Mouse (Mus musculus) heart, postnatal 36 days (tissue): ENCODE results near the gene Klhl3. TPM values are rescaled to one million over a fixed set of nuclear protein-coding genes. Genes with fewer than 3 reads are reported as not detected.

ENCODE experiments used
- DNase-seq, 2 experiments: peaks; one replicate each; pipeline ENCODE4 v3.0.0; 2021 to 2022
- intact Hi-C: fragments of 180-260 bp; cut with DNase I; formaldehyde crosslinking; loops from one replicate; pipeline ENCODE4 v1.15.1; 2025
- total RNA-seq, 2 experiments: library from RNA; stranded (reverse); gene quantifications; 2 replicates each; pipeline ENCODE4 v1.2.3; 2021

The Klhl3 gene
- total RNA-seq, 2 experiments from 2014 or later: 1.7 to 2.5 TPM

DNA sequence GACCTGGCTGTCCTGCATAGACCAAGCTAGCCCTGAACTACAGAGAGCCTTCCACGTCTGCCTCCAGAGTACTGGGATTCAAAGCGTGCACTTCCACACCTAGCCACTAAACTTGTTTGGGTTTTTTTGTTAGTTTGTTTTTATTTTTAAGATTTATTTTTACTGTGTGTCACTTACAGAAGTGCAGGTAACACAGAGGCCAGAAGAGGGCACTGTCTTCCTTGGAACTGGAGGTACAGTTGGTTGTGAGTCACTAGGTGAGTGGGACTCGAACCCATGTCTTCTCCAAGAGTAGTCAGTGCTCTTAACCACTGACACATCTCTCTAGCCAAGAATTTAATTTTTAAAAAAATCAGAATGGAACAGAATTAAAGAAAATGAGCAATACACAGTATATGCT lies 78.4 kb downstream of the Klhl3 start:
- DNase-seq: no peak
- intact Hi-C loops: loop anchor here (2.0 kb wide), 2 partner anchors 32 to 78 kb away; partner anchors contain the start of gene Klhl3

DNA sequence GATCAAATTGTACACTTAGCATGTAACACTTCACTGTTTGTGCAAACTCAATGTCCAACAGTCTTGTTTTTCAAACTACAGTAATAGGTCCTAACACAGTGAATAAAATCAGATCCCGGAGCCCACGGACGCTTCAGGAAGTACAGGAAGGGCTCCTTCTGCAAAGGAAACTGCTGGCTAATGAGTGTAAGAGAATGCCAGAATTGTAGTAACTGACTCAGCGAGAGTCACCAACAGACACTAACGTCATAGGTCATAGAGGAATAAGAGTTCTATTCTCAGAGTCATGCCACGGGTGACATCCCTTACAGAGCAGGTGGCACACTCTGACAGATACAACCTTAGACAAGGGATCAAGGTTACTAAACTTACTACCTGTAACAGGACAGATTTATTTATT lies 78.9 kb downstream of the Klhl3 start:
- intact Hi-C loops: loop anchor here (2.0 kb wide), 2 partner anchors 32 to 78 kb away; partner anchors contain the start of gene Klhl3
- DNase-seq: no peak

DNA sequence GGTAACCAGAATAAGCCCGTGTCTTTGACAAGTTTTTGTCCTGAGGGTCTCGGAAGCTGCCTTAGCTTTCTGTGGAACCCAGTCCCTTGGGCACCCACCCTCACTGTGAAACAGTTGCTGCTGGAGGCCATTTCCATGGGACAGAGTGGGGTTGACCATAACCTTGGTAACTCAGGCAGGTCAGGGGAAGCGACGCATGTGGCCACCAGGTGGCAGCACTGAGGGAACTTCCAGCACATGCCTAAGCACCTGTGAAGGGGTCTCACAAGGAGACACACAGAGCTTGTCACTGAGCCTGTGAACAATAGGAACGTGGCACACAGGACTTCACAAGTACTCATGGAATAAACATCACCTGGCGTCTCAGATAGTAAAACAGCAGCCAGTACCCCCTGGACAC lies 81.6 kb downstream of the Klhl3 start:
- intact Hi-C loops: loop anchor here (1.0 kb wide), 1 partner anchor 87 kb away; no protein-coding TSS in a partner anchor
- DNase-seq: peak; percentile 66 to 81

- intact Hi-C loops: no loop called here
- DNase-seq: no peak
These were observed 86.3 kb downstream of the Klhl3 start for GRCm38 (mm10) chr13:58027115-58027514.

DNA sequence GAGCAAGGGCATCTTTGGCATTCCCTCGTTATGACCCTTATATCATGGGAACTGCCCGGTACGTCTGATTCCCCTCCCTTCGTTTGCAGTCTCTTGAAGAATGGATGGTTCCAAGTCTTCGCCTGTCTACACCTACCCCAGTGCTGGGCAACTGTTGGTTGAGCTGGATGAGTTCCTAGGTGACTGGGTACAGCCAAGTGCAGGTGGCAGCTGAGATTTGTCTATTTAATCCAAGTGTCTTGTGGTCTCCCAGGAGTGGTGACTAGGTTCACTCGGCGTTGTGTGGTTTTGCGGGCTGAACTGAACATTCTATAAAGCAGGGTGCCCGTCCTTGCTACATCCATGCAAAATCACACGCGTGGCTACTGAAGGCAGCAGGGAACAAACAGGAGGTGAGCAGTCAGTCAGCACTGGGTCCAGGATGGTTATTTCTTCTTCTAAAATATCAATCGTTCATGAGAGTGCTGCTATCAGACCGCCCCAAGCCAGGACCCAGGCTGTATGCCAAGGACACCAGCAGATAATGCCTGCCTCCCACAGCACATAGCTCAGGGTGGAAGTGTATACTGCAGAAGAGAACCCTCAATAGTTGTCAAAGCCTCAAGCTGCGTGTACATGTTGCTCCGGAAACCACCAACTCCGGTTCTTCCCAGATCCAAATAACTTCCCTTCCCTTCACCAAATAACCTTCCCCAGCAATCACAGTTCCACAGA lies 87.5 kb downstream of the Klhl3 start:
- no peak for DNase-seq
- intact Hi-C loops: no loop called here

- intact Hi-C loops: no loop called here
- no peak for DNase-seq
These were observed 89.5 kb downstream of the Klhl3 start for GRCm38 (mm10) chr13:58023726-58024453.

DNA sequence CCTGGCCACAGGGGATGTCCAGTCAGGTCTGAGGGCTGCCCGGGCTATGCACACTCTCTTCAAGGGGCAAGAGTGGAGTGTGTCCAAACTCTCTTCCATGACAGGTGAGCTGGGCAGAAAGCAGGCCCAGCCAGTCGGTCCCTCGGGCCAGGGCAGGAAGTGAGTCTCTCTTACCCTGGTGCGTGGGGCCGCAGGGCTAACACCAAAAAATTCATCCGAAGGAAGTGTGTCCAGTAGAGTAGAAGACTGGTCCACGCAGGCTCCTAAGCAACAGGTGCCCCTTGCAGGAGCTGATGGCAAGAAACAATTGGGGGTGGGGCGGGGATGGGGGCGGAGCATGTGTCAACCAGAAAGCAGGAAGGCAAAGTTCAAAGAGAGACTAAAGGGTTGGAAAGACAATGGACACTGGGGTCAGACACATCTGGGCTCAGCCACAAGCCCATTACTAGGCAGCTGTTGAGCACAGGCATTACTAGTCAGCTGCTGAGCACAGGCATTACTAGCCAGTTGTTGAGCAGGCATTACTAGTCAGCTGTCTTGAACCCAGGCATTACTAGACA lies 90.3 kb downstream of the Klhl3 start:
- intact Hi-C loops: no loop called here
- no peak for DNase-seq

GRCm38 (mm10) chr13:58020428-58020827 lies 93.0 kb downstream of the Klhl3 start:
- intact Hi-C loops: no loop called here
- DNase-seq: no peak

DNA sequence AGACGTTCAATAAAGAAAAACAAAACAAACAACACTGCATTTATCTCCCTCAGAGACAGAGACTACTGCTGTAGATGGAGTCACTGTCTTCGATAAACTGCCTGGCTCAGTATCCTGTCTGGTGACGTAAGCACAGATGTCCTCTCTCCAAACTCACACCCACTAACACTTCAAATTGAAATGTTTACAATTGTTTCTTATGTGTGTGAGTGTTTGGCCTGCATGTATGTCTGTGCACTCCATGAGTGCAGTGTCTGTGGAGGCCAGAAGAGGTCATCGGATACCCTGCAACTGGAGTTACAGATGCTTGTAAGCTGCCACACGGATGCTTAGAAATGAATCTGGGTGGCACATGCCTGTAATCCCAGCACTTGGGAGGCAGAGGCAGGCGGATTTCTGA lies 96.1 kb downstream of the Klhl3 start:
- DNase-seq: no peak
- intact Hi-C loops: loop anchor here (5.0 to 10.0 kb wide), 2 partner anchors 368 to 525 kb away; partner anchors contain the start of gene 2210016F16Rik

- DNase-seq: peak; percentile 62 to 65
- intact Hi-C loops: loop anchor here (1.0 to 10.0 kb wide), 4 partner anchors 105 to 373 kb away; partner anchors contain the start of gene 2210016F16Rik
These were observed 101.1 kb downstream of the Klhl3 start for GRCm38 (mm10) chr13:58012067-58012925.

- no peak for DNase-seq
- intact Hi-C loops: loop anchor here (10.0 kb wide), 1 partner anchor 373 kb away; the partner anchor contains the start of gene 2210016F16Rik
These were observed 101.9 kb downstream of the Klhl3 start for GRCm38 (mm10) chr13:58011526-58011925.

- intact Hi-C loops: loop anchor here (10.0 kb wide), 1 partner anchor 374 kb away; the partner anchor contains the start of gene 2210016F16Rik
- no peak for DNase-seq
These were observed 103.0 kb downstream of the Klhl3 start for GRCm38 (mm10) chr13:58010416-58010815.

GRCm38 (mm10) chr13:58009275-58009674 lies 104.1 kb downstream of the Klhl3 start:
- intact Hi-C loops: no loop called here
- no peak for DNase-seq

DNA sequence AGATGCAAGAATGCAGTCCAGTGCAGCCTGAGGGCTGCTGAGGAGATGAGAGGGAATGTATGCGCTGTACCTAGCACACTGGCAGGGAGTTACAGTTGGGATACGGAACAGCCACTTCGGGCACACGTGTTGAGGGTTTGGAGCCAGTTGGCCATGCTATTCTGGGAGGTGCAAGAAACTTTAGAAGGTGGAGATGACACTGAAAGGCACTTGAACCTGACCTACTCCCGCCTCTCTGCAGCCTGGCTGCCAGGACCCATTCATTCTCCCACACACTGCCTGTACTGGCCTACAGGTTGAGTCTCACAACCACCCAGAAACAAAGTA lies 105.4 kb downstream of the Klhl3 start:
- DNase-seq: peak in 1 of 2 experiments; percentile 8
- intact Hi-C loops: no loop called here

DNA sequence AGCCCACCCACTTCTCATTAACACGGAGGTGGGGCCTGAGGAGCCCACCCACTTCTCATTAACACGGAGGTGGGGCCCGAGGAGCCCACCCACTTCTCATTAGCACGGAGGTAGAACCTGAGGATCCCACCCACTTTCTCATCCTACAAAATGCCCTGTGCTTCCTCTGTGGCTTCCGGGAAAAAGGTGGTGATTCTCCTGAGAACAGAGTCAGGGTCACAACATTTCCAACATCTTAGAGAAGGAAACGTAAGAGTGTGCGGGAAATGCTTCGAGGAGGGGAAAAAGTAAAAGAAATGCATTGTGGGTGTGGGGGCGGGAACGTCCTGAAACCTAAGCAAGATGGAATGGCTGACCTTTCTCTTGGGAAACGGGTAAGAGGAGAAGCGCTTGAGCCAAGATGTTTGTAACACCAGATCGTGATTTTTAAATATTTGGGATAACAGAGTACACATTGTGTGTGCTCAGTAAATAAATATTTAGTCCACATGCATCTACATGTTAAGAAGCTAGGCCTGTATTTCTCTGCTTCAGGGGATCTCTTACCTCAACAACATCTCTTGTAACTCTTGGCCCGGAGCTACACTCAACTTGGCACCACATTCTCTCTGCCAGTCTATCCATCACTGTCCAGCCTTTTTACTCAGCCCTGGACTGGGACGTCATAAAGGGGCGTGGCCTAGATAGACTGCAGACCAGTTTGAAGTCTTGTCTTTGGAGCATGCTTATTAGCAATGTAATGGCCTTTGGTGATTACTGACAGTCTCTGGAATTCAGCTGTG lies 105.9 kb downstream of the Klhl3 start:
- DNase-seq: no peak
- intact Hi-C loops: no loop called here

DNA sequence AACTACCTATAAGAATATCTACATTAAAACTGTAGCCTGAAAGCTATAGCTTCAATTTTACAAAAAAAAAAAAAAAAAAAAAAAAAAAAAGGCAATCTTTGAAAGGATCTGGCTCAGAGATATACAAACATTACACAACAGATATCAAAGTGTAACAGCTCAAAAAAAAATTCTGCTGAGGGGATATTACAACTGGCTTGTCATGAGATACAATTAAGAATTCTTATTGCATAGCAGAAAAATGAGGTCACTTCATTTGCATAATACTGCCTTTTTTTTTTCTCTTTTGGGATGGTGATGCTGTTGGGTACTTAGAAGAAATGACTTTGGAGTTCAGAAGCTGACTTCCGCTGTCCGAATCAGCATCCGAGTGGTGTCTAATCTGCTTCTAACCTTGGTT lies 111.6 kb downstream of the Klhl3 start:
- DNase-seq: no peak
- intact Hi-C loops: no loop called here

DNA sequence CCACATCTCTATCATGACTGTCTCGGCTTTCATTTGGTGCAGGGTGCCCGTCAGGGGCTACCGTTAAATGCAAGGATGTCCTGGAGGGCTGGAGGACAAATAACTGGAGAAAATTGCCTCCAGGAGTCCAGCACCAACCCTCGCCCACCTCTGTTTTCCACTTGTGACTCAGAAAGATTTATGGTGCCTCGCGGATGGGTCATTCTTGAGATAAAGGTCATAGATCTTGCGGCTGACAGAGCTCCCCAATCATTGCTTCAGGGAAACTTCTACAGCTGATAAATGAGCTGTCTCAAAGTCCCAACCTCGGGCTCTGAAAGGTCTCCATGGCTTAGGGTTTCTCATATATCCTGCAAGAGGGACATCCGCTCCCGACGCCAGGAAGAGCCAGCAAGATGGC lies 116.9 kb downstream of the Klhl3 start:
- no peak for DNase-seq
- intact Hi-C loops: no loop called here

DNA sequence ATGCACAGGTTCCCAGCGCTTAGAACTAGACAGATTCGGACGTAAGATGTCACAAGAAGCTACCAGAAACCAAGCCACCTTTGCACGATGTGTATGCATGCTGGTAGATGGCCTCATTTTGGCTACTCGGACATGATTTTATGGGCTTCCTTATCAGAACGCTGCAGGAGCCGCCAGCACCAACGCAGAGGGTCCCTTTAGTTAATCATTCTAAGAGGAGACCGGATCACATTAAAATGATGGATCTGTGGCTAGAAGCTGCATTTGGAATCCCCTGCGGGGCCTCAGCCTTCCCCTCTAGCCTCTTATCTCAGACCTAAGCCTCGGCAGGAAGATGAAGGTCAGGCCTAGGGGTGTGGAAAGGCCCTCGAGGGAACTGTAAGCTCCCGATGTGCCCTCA lies 117.5 kb downstream of the Klhl3 start:
- intact Hi-C loops: no loop called here
- DNase-seq: no peak

DNA sequence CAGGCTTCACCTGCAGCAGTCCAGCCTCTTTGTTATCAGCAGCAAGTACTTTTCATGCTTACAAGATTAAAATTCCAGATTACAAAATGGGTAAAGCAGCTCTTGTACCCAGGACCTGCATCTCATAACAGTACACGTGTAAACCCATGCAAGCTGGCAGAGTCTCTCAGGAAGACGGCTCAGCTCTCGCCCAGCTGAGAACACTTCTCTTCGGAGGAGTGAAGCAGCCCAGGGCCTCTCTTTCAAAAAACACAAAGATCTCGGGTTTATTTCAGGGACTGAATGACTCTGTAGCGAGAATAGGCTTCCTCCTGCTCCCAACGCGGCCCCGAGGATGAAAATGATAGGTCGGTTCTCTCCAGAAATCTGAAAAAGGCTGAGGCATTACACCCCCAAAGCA lies 128.8 kb downstream of the Klhl3 start:
- no peak for DNase-seq
- intact Hi-C loops: no loop called here

GRCm38 (mm10) chr13:57984163-57984562 lies 129.2 kb downstream of the Klhl3 start:
- no peak for DNase-seq
- intact Hi-C loops: no loop called here
